Mouse (Mus musculus): ENCODE measurements around the gene Sfxn2.

GRCm38 (mm10) chr19:46542750-46543149, 30.4 kb upstream of the Sfxn2 start:
- no peak for TF ChIP-seq CTCF (conservative IDR thresholded peaks at IDR 0.05; ENCODE audit: low read length)
- TF ChIP-seq NANOG (IDR thresholded peaks at IDR 0.05; ENCODE audit: borderline replicate concordance, low read length): no peak
- TF ChIP-seq POU5F1 (IDR thresholded peaks at IDR 0.05; ENCODE audit: borderline replicate concordance, low read length): no peak

Data from E14TG2a.4 (cell line).